Mouse (Mus musculus): ENCODE data around the gene Ehd3. TPM values are rescaled to one million over a fixed set of nuclear protein-coding genes. Genes with fewer than 3 reads are reported as not detected.

Ehd3 gene
- polyA plus RNA-seq, 1 experiment from 2014 or later, result 20.9 TPM

DNA sequence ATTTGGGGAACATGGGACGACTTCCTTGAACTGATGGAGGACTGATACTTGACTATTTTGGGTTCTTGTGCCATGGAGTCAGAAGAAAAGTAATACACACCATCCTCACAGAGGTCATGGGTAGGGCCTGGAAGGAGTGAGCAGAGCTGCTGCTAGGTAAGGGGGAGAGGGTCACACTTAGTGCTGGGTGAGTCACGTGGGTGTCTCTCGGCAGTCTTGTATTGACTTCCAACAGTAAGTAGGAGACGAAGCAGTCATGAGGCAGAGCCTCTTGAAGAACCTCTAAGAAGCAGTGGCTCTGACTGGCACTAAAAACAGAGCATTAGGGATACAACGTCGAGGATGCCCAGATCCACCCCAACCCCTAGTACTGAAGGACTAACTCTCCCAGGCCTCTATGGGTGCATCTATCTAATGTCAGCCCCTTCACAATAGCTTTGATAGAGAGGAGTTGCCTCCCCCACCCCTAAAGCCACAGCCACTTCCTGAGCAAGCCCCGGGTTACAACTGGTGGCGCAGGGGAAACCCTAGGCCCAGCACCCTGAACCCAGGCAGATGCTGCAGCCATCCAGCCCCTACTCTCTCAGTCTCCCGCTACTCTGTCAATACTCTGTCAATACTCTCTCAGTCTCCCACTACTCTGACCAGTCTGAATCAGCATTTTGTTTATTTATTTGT is 65.2 kb downstream of the Ehd3 start:
- Histone ChIP-seq H3K27me3 (no peaks in the 10 kb centered on the region), H3K4me2 (no peak overlapping the region), H3K4me3 (no peak overlapping the region), H3K4me1 (replicated peaks) (no peaks in the 10 kb centered on the region), H3K27ac (replicated peaks) (no peak overlapping the region), H3K9me3 (no peaks in the 10 kb centered on the region), H3K36me3 (no peaks in the 10 kb centered on the region), H3K9ac (no peak overlapping the region)
- 95% methylated on average over 9 of the region's 9 CpGs for WGBS
- no peak for ATAC-seq (ENCODE audit: low read depth)

DNA sequence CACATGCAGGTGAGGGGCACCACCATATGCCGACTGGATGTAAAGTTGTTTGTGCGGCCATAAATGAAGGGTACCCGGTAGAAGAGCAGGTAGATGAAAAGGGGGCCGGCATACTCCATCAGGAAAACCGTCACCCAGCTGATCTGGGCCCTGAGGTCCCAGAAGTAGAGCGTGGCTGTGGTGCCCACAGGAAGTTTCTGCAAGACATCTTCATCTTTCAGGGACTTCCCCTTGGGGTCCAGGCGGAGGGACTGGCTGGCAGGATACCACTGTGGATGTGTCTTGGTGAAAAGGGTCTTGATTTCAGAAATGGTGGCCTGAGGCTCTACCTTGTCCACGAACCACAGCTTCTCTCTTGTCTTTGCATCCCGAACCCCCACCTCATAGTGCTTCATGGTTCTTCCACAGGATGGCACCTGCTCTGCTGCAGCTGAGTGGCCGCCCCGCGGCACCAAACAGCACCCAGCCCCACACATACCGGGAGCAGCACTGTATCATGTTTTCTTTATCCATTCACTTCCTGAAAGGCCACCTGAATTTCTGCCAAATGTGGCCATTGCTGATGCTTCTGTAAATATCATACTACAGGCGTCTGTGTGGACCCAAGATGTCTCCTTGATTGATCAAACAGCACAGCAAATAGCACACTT is 67.1 kb downstream of the Ehd3 start:
- no peaks in the 10 kb centered on the region for H3K27me3 ChIP-seq
- H3K4me2 ChIP-seq, result no peak overlapping the region
- ATAC-seq (ENCODE audit: low read depth), result no peak
- no peaks in the 10 kb centered on the region for H3K36me3 ChIP-seq
- no peak overlapping the region for H3K4me3 ChIP-seq
- no peaks in the 10 kb centered on the region for H3K9me3 ChIP-seq
- 95% methylated on average over 14 of the region's 14 CpGs for WGBS
- no peaks in the 10 kb centered on the region for H3K4me1 ChIP-seq (replicated peaks)
- no peak overlapping the region for H3K27ac ChIP-seq (replicated peaks)
- no peak overlapping the region for H3K9ac ChIP-seq

DNA sequence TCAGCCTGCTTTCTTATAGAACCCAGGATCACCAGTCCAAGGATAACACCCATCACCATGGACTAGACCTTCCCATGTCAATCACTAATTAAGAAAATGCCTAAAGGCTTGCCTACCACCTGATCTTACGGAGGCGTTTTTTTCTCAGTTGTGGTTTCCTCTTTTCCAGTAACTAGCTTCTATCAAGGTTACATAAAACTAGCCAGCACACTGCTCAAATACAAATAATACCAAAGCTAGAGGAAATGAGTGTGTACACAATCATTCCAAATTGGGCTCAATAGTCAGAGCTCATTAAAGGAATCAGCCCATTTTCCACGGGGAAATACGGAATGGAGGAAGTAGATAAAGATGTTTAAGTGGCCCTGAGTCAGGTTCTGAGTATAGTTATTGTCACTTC is 71.3 kb downstream of the Ehd3 start:
- Histone ChIP-seq H3K36me3 (no peaks in the 10 kb centered on the region), H3K4me3 (no peak overlapping the region), H3K4me1 (replicated peaks) (no peaks in the 10 kb centered on the region), H3K9me3 (no peaks in the 10 kb centered on the region), H3K27me3 (no peaks in the 10 kb centered on the region), H3K27ac (replicated peaks) (no peak overlapping the region), H3K4me2 (no peak overlapping the region), H3K9ac (no peak overlapping the region)
- no peak for ATAC-seq (ENCODE audit: low read depth)
- 93% methylated on average over 4 of the region's 4 CpGs for WGBS

DNA sequence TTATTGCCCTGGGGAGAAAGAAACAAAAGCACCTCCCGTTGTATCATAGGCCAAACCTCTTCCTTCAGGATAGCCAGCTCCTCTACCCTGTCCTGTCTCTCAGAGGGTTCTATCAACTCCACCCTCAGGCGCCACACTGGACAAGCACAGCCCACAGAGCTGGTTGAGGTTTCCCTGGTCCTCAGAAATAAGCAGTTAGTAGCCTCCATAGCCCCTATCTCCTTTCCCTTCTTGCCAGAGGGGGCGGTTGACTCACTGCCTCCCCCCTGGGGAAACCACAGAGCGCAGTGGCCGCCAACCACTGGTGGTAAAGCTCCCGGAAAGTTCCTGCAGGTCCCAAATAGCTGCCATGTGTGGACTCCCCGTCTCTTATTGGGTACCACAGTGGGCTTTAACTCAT is 71.7 kb downstream of the Ehd3 start:
- no peak overlapping the region for H3K4me2 ChIP-seq
- H3K4me3 ChIP-seq, result no peak overlapping the region
- 82% methylated on average over 7 of the region's 7 CpGs for WGBS
- H3K27ac ChIP-seq (replicated peaks), result no peak overlapping the region
- no peak overlapping the region for H3K9ac ChIP-seq
- no peaks in the 10 kb centered on the region for H3K27me3 ChIP-seq
- ATAC-seq (ENCODE audit: low read depth), result no peak
- no peaks in the 10 kb centered on the region for H3K36me3 ChIP-seq
- no peaks in the 10 kb centered on the region for H3K9me3 ChIP-seq
- H3K4me1 ChIP-seq (replicated peaks), result no peaks in the 10 kb centered on the region

DNA sequence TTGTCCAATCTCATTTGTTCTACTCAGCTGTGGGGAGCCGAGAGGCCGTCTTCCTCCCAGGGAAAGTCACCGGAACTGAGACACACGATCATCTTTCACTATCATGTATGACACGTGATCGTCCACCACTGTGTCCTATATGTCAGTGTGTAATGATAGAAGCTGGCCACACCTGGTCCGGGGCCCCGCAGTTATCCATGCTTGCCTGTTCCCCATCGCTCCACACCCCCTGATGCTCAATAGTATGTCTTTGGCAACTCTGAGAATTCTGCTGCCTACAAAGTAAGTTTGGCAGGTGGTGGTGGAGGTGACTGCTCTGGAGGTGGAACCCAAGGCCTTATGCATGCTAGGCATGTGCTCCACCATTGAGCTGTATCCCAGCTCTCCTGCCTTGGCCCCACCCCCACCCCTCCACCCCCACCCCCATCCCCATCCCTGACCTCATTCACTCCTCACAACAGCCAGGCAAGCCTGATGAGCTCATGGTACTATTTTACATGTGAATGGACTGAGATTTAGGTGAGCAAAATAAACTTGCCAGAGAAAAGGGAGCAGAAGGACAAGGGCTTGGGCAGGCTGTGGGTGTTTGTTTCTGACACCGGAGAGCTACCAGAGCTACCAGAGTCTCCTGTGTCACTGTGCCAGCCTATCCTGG is 75.5 kb downstream of the Ehd3 start:
- no peaks in the 10 kb centered on the region for H3K9me3 ChIP-seq
- H3K9ac ChIP-seq, result no peak overlapping the region
- no peak overlapping the region for H3K4me2 ChIP-seq
- no peak for ATAC-seq (ENCODE audit: low read depth)
- no peak overlapping the region for H3K27ac ChIP-seq (replicated peaks)
- H3K36me3 ChIP-seq, result no peaks in the 10 kb centered on the region
- H3K4me3 ChIP-seq, result no peak overlapping the region
- peaks cover 4% of the 10 kb centered on the region; the same call in 1 of the 2 replicates for H3K27me3 ChIP-seq
- no peaks in the 10 kb centered on the region; the same call in 1 of the 2 replicates for H3K4me1 ChIP-seq (replicated peaks)
- WGBS, result 85% methylated on average over 10 of the region's 10 CpGs

DNA sequence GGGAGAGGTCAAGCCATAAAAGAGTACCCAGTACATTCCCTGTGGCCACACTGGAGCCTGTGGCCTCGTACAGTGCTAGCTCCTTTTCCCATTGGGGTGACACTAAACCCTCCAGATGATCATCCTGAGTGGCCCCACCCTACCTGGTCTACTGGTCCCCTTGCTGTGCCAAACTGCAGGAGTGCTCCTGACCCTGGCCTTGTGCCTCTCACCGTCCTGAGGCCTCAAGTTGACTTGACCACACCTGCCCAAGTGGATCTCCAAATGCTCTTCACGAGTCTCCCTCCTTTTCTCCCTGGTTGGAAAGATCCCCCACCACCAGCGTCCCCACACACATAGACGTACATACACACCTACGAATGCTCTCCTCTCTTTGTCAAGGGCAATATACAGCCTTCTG is 76.4 kb downstream of the Ehd3 start:
- 87% methylated on average over 6 of the region's 6 CpGs for WGBS
- Histone ChIP-seq H3K27me3 (peaks cover 4% of the 10 kb centered on the region; the same call in 1 of the 2 replicates), H3K9me3 (no peaks in the 10 kb centered on the region), H3K4me2 (no peak overlapping the region), H3K36me3 (no peaks in the 10 kb centered on the region), H3K27ac (replicated peaks) (no peak overlapping the region), H3K4me3 (no peak overlapping the region), H3K4me1 (replicated peaks) (no peaks in the 10 kb centered on the region; the same call in 1 of the 2 replicates), H3K9ac (no peak overlapping the region)
- ATAC-seq (ENCODE audit: low read depth), result no peak

DNA sequence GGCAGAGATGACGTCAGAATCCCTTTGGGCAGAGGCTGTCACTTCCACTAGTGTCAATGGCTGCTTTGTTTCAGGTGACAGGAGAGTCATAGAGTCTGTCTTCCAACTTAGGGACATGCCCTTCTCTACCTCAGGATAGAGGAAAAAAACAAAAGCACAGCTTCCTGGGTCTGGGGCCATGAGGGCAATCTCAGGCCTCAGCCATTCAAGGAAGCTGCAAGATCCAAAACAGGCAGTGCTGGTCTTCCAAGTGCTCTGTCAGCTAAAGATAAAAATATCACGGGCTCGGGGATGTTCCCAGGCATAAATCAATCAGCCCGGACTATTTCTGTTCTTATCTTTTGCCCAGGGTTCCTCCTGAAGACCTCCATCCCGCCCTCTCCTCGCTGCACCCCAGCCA is 77.4 kb downstream of the Ehd3 start:
- 67% methylated on average over 6 of the region's 6 CpGs for WGBS
- Histone ChIP-seq H3K4me2 (no peak overlapping the region), H3K9me3 (no peaks in the 10 kb centered on the region), H3K27ac (replicated peaks) (no peak overlapping the region), H3K4me3 (no peak overlapping the region), H3K36me3 (no peaks in the 10 kb centered on the region), H3K27me3 (peaks cover 4% of the 10 kb centered on the region; the same call in 1 of the 2 replicates), H3K9ac (no peak overlapping the region), H3K4me1 (replicated peaks) (no peaks in the 10 kb centered on the region; the same call in 1 of the 2 replicates)
- ATAC-seq (ENCODE audit: low read depth), result no peak

Other genes with a start within 250 kb of the Ehd3 start
- gene Galnt14, start 93.7 kb upstream of the Ehd3 start, polyA plus RNA-seq (2015; fragmentation: Nextera tagmentation; extraction: Ambion mirVana), result 26.1 and 28.4 TPM in 2 replicates
- gene Xdh, start 146.1 kb downstream of the Ehd3 start, polyA plus RNA-seq (2015; fragmentation: Nextera tagmentation; extraction: Ambion mirVana), result 0.08 and 0.52 TPM in 2 replicates
- 0.24 and 0.36 TPM in 2 replicates for gene Srd5a2, start 243.8 kb downstream of the Ehd3 start, polyA plus RNA-seq (2015; fragmentation: Nextera tagmentation; extraction: Ambion mirVana)

Data from neural tube, embryonic 13.5 days (tissue).